Mouse (Mus musculus): ENCODE data around the gene Pepd. TPM values are rescaled to one million over a fixed set of nuclear protein-coding genes. Genes with fewer than 3 reads are reported as not detected.

Gene Pepd
- total RNA-seq, 2 experiments from 2014 or later = 37.7 to 40.6 TPM

Other genes starting within 250 kb of the Pepd start
- not detected in 2 replicates for gene Chst8, start 99.7 kb upstream of the Pepd start, total RNA-seq (2015)
- not detected in 2 replicates for gene Chst8, start 99.7 kb upstream of the Pepd start, total RNA-seq (2017)
- 16.7 and 17.1 TPM in 2 replicates for gene Cebpg, start 144.2 kb downstream of the Pepd start, total RNA-seq (2015)
- gene Cebpg, start 144.2 kb downstream of the Pepd start, total RNA-seq (2017) = 29.8 and 34.6 TPM in 2 replicates
- 70.5 and 75.2 TPM in 2 replicates for gene Cebpa, start 206.9 kb downstream of the Pepd start, total RNA-seq (2015)
- gene Cebpa, start 206.9 kb downstream of the Pepd start, total RNA-seq (2017) = 27.2 and 29.0 TPM in 2 replicates